Mouse (Mus musculus) CH12.LX (cell line): ENCODE measurements around the gene Mlec.

Source experiments
- CTCF ChIP-seq, 2 experiments: IDR thresholded peaks in 1 of 2; conservative IDR thresholded peaks in 1 of 2; 2 replicates each; pipeline ENCODE4 v1.5.1; 2011 to 2012; ENCODE audit warnings: low read depth in 2 of 2, low read length in 2 of 2, improper control_type of control experiment in 1 of 2, inconsistent platforms in 1 of 2, mild to moderate bottlenecking in 1 of 2, moderate library complexity in 1 of 2
- GABPA ChIP-seq: IDR thresholded peaks from 2 replicates; pipeline ENCODE4 v1.6.1; 2012; ENCODE audit warnings: low read depth, low read length, improper control_type of control experiment, inconsistent platforms; ENCODE audit not compliant: insufficient replicate concordance
- JUND ChIP-seq: conservative IDR thresholded peaks from 2 replicates; pipeline ENCODE4 v1.6.1; 2011; ENCODE audit warnings: low read depth, low read length, improper control_type of control experiment
- MYC ChIP-seq: IDR thresholded peaks from 2 replicates; pipeline ENCODE4 v1.6.1; 2011; ENCODE audit warnings: low read depth, mild to moderate bottlenecking, improper control_type of control experiment, low read length
- NELFE ChIP-seq: IDR thresholded peaks from 2 replicates; pipeline ENCODE4 v1.6.1; 2011; ENCODE audit warnings: low read depth, low read length, improper control_type of control experiment
- NRF1 ChIP-seq: IDR thresholded peaks from 2 replicates; pipeline ENCODE4 v1.6.1; 2014; ENCODE audit warnings: low read depth, mild to moderate bottlenecking, inconsistent platforms, low read length, improper control_type of control experiment, moderate library complexity
- POLR2A ChIP-seq: IDR thresholded peaks from 2 replicates; pipeline ENCODE4 v1.6.1; 2011; ENCODE audit warnings: low read depth, mild to moderate bottlenecking, improper control_type of control experiment, low read length
- TBP ChIP-seq: conservative IDR thresholded peaks from 2 replicates; pipeline ENCODE4 v1.6.1; 2011; ENCODE audit warnings: low read depth, low read length, improper control_type of control experiment
- USF1 ChIP-seq: IDR thresholded peaks from 2 replicates; pipeline ENCODE4 v1.6.1; 2014; ENCODE audit warnings: low read depth, mild to moderate bottlenecking, inconsistent platforms, low read length, improper control_type of control experiment
- ZMIZ1 ChIP-seq: IDR thresholded peaks from 2 replicates; pipeline ENCODE4 v1.6.1; 2012; ENCODE audit warnings: low read depth, mild to moderate bottlenecking, inconsistent platforms, low read length, improper control_type of control experiment

GRCm38 (mm10) chr5:115160655-115161054, 2.7 kb upstream of the Mlec start:
- TF ChIP-seq CTCF (conservative IDR thresholded peaks at IDR 0.05 in 1 of 2, IDR thresholded peaks at IDR 0.05 in 1 of 2; ENCODE audit: low read depth in 2 of 2, low read length in 2 of 2) (no peak), JUND (no peak), TBP (no peak), GABPA (no peak), NRF1 (no peak), POLR2A (0 out of 2 replicates have a peak, but pooled peaks have one; percentile 14), ZMIZ1 (no peak), NELFE (no peak), USF1 (no peak), MYC (0 out of 2 replicates have a peak, but pooled peaks have one; percentile 24)
